Comparison of ENCODE assay signal across 9 mouse cellular contexts in genomic region chr11:82371577-82371976, GRCm38 (mm10). TPM values are rescaled to one million over a fixed set of nuclear protein-coding genes. Genes with fewer than 3 reads are reported as not detected.
DNase-seq lines count a peak whose midpoint lies in the region; ATAC-seq lines count a peak whose summit lies in the region.
"Had no signal": no experiment of that assay in that cellular context is flagged by ENCODE, and none has a peak within 500 bp of the region (broad histone marks: within the 10 kb centered on the region; RNA-seq: fewer than 3 reads in every experiment).

No protein-coding gene starts in this region.

- ATAC-seq in granulocyte monocyte progenitor cell, adult 5-6 weeks (replicated peaks; ENCODE audit: poor library complexity, severe bottlenecking) = no peak
- ATAC-seq: forebrain, embryonic 15.5 days had no signal

- DNase-seq in kidney, postnatal 14 days = peak; percentile 35
- DNase-seq in kidney, adult 11 months = no peak
- DNase-seq in ES-CJ7 (ENCODE audit: low read depth, low spot score) (peak; percentile 34), R1 (ENCODE audit: low read depth, low spot score) (peak; percentile 48)
- peak; percentile 46 for DNase-seq in hindlimb bud, embryonic 11.5 days (ENCODE audit: extremely low spot score, low read depth, low spot score)
- no peak for DNase-seq in c-Kit-positive CD71-positive TER-119-positive erythroid progenitor cells, embryonic 14.5 days (ENCODE audit: low spot score)
- DNase-seq: right cerebral cortex, postnatal 4 days had no signal

RNA-seq across cellular contexts. Expression of gene Tmem132e, which starts 17.1 kb away (rescaled TPM):
- total RNA-seq in granulocyte monocyte progenitor cell, adult 5-6 weeks (2014; fragmentation: Nextera tagmentation) = not detected in 2 replicates
- total RNA-seq in granulocyte monocyte progenitor cell, adult 5-6 weeks (2017) = not detected in 2 replicates

Comparison
In these comparisons a context has a peak if more than half of its experiments do, and no peak if none do; other contexts are left out.
1. DNase-seq: peak in kidney, postnatal 14 days (single experiment), ES-CJ7 (single experiment), R1 (single experiment) and hindlimb bud, embryonic 11.5 days (single experiment); none in kidney, adult 11 months (single experiment) and c-Kit-positive CD71-positive TER-119-positive erythroid progenitor cells, embryonic 14.5 days (single experiment).